Mouse (Mus musculus): ENCODE measurements around the gene Nsun2. TPM values are rescaled to one million over a fixed set of nuclear protein-coding genes. Genes with fewer than 3 reads are reported as not detected.

Nsun2 gene
- polyA plus RNA-seq, 1 experiment from 2014 or later = 73.5 TPM

GRCm38 (mm10) chr13:69530156-69530555 lies 3.4 kb upstream of the Nsun2 start:
- Histone ChIP-seq H3K9me3 (no peaks in the 10 kb centered on the region), H3K9ac (no peak overlapping the region), H3K4me2 (peak overlapping the region; percentile 96), H3K36me3 (no peaks in the 10 kb centered on the region), H3K27ac (replicated peaks) (no peak overlapping the region), H3K4me1 (replicated peaks) (peaks cover 72% of the 10 kb centered on the region), H3K4me3 (no peak overlapping the region), H3K27me3 (no peaks in the 10 kb centered on the region)
- no peak for ATAC-seq (ENCODE audit: low FRiP score, low read depth)
- 73% methylated on average over 3 of the region's 3 CpGs for WGBS

- WGBS = 83% methylated on average over 6 of the region's 6 CpGs
- peaks cover 73% of the 10 kb centered on the region for H3K4me1 ChIP-seq (replicated peaks)
- no peak for ATAC-seq (ENCODE audit: low FRiP score, low read depth)
Observed at GRCm38 (mm10) chr13:69530951-69531350, 2.6 kb upstream of the Nsun2 start.

GRCm38 (mm10) chr13:69531431-69531830 lies 2.1 kb upstream of the Nsun2 start:
- no peaks in the 10 kb centered on the region for H3K9me3 ChIP-seq
- peaks cover 73% of the 10 kb centered on the region for H3K4me1 ChIP-seq (replicated peaks)
- H3K4me2 ChIP-seq = peak overlapping the region; percentile 96
- no peaks in the 10 kb centered on the region for H3K27me3 ChIP-seq
- no peaks in the 10 kb centered on the region for H3K36me3 ChIP-seq
- peak overlapping the region; percentile 72 for H3K4me3 ChIP-seq
- no peak for ATAC-seq (ENCODE audit: low FRiP score, low read depth)
- H3K27ac ChIP-seq (replicated peaks) = no peak overlapping the region
- 44% methylated on average over 6 of the region's 6 CpGs for WGBS
- peak overlapping the region; percentile 76; the same call in 1 of the 2 replicates for H3K9ac ChIP-seq

More at GRCm38 (mm10) chr13:69530951-69531350, 2.6 kb upstream of the Nsun2 start:
- Histone ChIP-seq H3K4me2 (peak overlapping the region; percentile 96), H3K36me3 (no peaks in the 10 kb centered on the region), H3K9ac (peak overlapping the region; percentile 76; the same call in 1 of the 2 replicates), H3K27ac (replicated peaks) (no peak overlapping the region), H3K9me3 (no peaks in the 10 kb centered on the region), H3K27me3 (no peaks in the 10 kb centered on the region), H3K4me3 (peak overlapping the region; percentile 72)

- no peaks in the 10 kb centered on the region for H3K9me3 ChIP-seq
Observed at GRCm38 (mm10) chr13:69532101-69532892, 1.2 kb upstream of the Nsun2 start.

GRCm38 (mm10) chr13:69532893-69533404 lies 597 bp upstream of the Nsun2 start:
- no peak for ATAC-seq (ENCODE audit: low FRiP score, low read depth)
- Histone ChIP-seq H3K4me2 (peak overlapping the region; percentile 96), H3K27me3 (no peaks in the 10 kb centered on the region), H3K27ac (replicated peaks) (peak overlapping the region; percentile 96), H3K36me3 (no peaks in the 10 kb centered on the region), H3K4me1 (replicated peaks) (peaks cover 58% of the 10 kb centered on the region), H3K4me3 (peak overlapping the region; percentile 72), H3K9me3 (no peaks in the 10 kb centered on the region), H3K9ac (peak overlapping the region; percentile 76)
- under 1% methylated on average over 9 of the region's 9 CpGs for WGBS

More at GRCm38 (mm10) chr13:69532101-69532892, 1.2 kb upstream of the Nsun2 start:
- no peaks in the 10 kb centered on the region for H3K27me3 ChIP-seq
- no peaks in the 10 kb centered on the region for H3K36me3 ChIP-seq
- 19% methylated on average over 14 of the region's 14 CpGs for WGBS
- H3K4me2 ChIP-seq = peak overlapping the region; percentile 96
- H3K4me1 ChIP-seq (replicated peaks) = peaks cover 65% of the 10 kb centered on the region
- no peak for ATAC-seq (ENCODE audit: low FRiP score, low read depth)
- H3K9ac ChIP-seq = peak overlapping the region; percentile 76
- no peak overlapping the region for H3K27ac ChIP-seq (replicated peaks)
- peak overlapping the region; percentile 72 for H3K4me3 ChIP-seq

- no peaks in the 10 kb centered on the region for H3K9me3 ChIP-seq
- WGBS = 0% methylated on average over 34 of the region's 57 CpGs
- no peaks in the 10 kb centered on the region for H3K36me3 ChIP-seq
- peak within 1 kb of the TSS; percentile 96 for H3K4me2 ChIP-seq
- no peaks in the 10 kb centered on the region for H3K27me3 ChIP-seq
- peaks cover 54% of the 10 kb centered on the region for H3K4me1 ChIP-seq (replicated peaks)
- peak within 1 kb of the TSS; percentile 96 for H3K27ac ChIP-seq (replicated peaks)
- peak within 1 kb of the TSS; percentile 72 for H3K4me3 ChIP-seq
- H3K9ac ChIP-seq = peak within 1 kb of the TSS; percentile 76
- peak; percentile 87 for ATAC-seq (ENCODE audit: low FRiP score, low read depth)
Observed at GRCm38 (mm10) chr13:69534334-69534653, 748 bp downstream of the Nsun2 start, which contains the start of gene Tent4a. Gene Tent4a, minus strand, starts transcription at chr13:69534617.

GRCm38 (mm10) chr13:69534654-69535551 lies 1.4 kb downstream of the Nsun2 start:
- Histone ChIP-seq H3K9me3 (no peaks in the 10 kb centered on the region), H3K4me1 (replicated peaks) (peaks cover 52% of the 10 kb centered on the region), H3K27ac (replicated peaks) (peak overlapping the region; percentile 96), H3K4me3 (peak overlapping the region; percentile 72), H3K9ac (peak overlapping the region; percentile 76), H3K36me3 (no peaks in the 10 kb centered on the region), H3K27me3 (no peaks in the 10 kb centered on the region), H3K4me2 (peak overlapping the region; percentile 96)
- ATAC-seq (ENCODE audit: low FRiP score, low read depth) = peak; percentile 96
- WGBS = under 1% methylated on average over 62 of the region's 86 CpGs

GRCm38 (mm10) chr13:69536021-69536420 lies 2.5 kb downstream of the Nsun2 start:
- Histone ChIP-seq H3K27me3 (no peaks in the 10 kb centered on the region), H3K4me3 (no peak overlapping the region), H3K27ac (replicated peaks) (0 out of 2 replicates have a peak overlapping the region, but pooled peaks have one; percentile 96), H3K4me1 (replicated peaks) (peaks cover 41% of the 10 kb centered on the region), H3K36me3 (no peaks in the 10 kb centered on the region), H3K9me3 (no peaks in the 10 kb centered on the region), H3K9ac (0 out of 2 replicates have a peak overlapping the region, but pooled peaks have one; percentile 2), H3K4me2 (peak overlapping the region; percentile 86)
- ATAC-seq (ENCODE audit: low FRiP score, low read depth) = no peak
- WGBS = 78% methylated on average over 4 of the region's 4 CpGs

- Histone ChIP-seq H3K36me3 (no peaks in the 10 kb centered on the region), H3K4me1 (replicated peaks) (peaks cover 28% of the 10 kb centered on the region), H3K4me2 (no peak overlapping the region), H3K4me3 (no peak overlapping the region), H3K27me3 (no peaks in the 10 kb centered on the region), H3K27ac (replicated peaks) (no peak overlapping the region), H3K9me3 (no peaks in the 10 kb centered on the region), H3K9ac (no peak overlapping the region)
- ATAC-seq (ENCODE audit: low FRiP score, low read depth) = no peak
- 69% methylated on average over 7 of the region's 7 CpGs for WGBS
Observed at GRCm38 (mm10) chr13:69537366-69537765, 3.8 kb downstream of the Nsun2 start.

GRCm38 (mm10) chr13:69538327-69538726 lies 4.8 kb downstream of the Nsun2 start:
- H3K36me3 ChIP-seq = no peaks in the 10 kb centered on the region
- no peak overlapping the region for H3K9ac ChIP-seq
- H3K4me2 ChIP-seq = no peak overlapping the region
- H3K4me3 ChIP-seq = no peak overlapping the region
- H3K27me3 ChIP-seq = no peaks in the 10 kb centered on the region
- no peak overlapping the region for H3K27ac ChIP-seq (replicated peaks)
- H3K4me1 ChIP-seq (replicated peaks) = peaks cover 31% of the 10 kb centered on the region
- H3K9me3 ChIP-seq = no peaks in the 10 kb centered on the region
- no peak for ATAC-seq (ENCODE audit: low FRiP score, low read depth)
- 34% methylated on average over 4 of the region's 4 CpGs for WGBS

- H3K4me3 ChIP-seq = no peak overlapping the region
- ATAC-seq (ENCODE audit: low FRiP score, low read depth) = no peak
- 83% methylated on average over 6 of the region's 6 CpGs for WGBS
- peaks cover 30% of the 10 kb centered on the region for H3K4me1 ChIP-seq (replicated peaks)
- H3K9ac ChIP-seq = no peak overlapping the region
- H3K36me3 ChIP-seq = no peaks in the 10 kb centered on the region
- no peaks in the 10 kb centered on the region for H3K9me3 ChIP-seq
- no peaks in the 10 kb centered on the region for H3K27me3 ChIP-seq
- H3K4me2 ChIP-seq = no peak overlapping the region
- H3K27ac ChIP-seq (replicated peaks) = no peak overlapping the region
Observed at GRCm38 (mm10) chr13:69541209-69541608, 7.7 kb downstream of the Nsun2 start.

Data from hindbrain, embryonic 15.5 days (tissue).